31 mouse cellular contexts compared by ENCODE assay signal in the genomic region with DNA sequence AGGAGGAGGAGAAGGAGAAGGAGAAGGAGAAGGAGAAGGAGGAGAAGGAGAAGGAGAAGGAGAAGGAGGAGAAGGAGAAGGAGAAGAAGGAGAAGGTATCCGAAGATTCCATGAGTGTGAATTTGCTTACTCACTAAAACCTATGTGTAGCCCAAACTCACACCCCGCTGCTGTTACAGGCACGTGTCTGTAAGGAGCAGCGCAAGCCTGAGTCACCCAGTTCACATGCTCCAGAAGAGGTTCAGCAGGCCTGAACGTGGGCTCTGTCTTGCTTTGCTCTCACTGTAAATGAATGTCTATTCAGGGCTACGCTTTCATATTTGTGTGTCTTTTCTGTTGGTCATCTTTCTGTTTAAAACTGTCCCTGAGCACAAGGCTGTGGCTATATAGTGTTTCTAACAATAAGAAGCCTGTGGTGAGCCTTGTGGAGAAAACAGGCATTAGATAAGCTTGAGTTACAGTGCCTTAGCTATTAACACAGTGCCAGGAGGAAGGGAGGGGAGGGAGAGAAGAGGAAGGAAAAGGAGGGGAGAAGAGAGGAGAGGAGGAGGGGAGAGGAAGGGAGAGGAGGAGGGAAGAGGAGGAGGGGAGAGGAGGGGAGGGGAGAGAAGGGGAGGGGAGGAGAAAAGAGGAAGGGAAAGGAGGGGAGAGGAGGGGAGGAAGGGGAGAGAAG.
DNase-seq lines count a peak whose midpoint lies in the region; ATAC-seq and TF ChIP-seq lines count a peak whose summit lies in the region.
"Had no signal": no experiment of that assay in that cellular context is flagged by ENCODE, and none has a peak within 500 bp of the region (broad histone marks: within the 10 kb centered on the region; RNA-seq: fewer than 3 reads in every experiment).

No protein-coding gene starts in this region.

- no peak overlapping the region for H3K4me3 ChIP-seq in liver, embryonic 13.5 days (replicated peaks)
- no peak overlapping the region for H3K4me3 ChIP-seq in liver, postnatal 0 days (ENCODE audit: low read depth, low read length)
- H3K4me3 ChIP-seq in kidney, embryonic 16.5 days (ENCODE audit: low read length) = no peak overlapping the region
- H3K4me3 ChIP-seq: embryonic facial prominence, embryonic 13.5 days; erythroblast, embryonic 14.5 days; forebrain, embryonic 12.5 days; forebrain, embryonic 15.5 days; gastrocnemius, adult 2 months; heart, embryonic 12.5 days; heart, embryonic 15.5 days; hindbrain, embryonic 10.5 days; hindbrain, embryonic 13.5 days; intestine, embryonic 15.5 days had no signal

- peaks cover 8% of the 10 kb centered on the region for H3K36me3 ChIP-seq in liver, embryonic 13.5 days
- H3K36me3 ChIP-seq in liver, postnatal 0 days (replicated peaks; ENCODE audit: insufficient read depth, low read length) = peaks cover 4% of the 10 kb centered on the region; the same call in 1 of the 2 replicates
- H3K36me3 ChIP-seq in kidney, embryonic 16.5 days (ENCODE audit: insufficient read depth, low read length) = no peaks in the 10 kb centered on the region
- H3K36me3 ChIP-seq: hindbrain, embryonic 10.5 days; intestine, embryonic 15.5 days had no signal

- no peak overlapping the region for H3K4me2 ChIP-seq in liver, embryonic 13.5 days
- no peak overlapping the region for H3K4me2 ChIP-seq in liver, postnatal 0 days (ENCODE audit: low read depth, low read length)
- no peak overlapping the region for H3K4me2 ChIP-seq in kidney, embryonic 16.5 days (replicated peaks; ENCODE audit: low read depth, low read length)
- H3K4me2 ChIP-seq: embryonic facial prominence, embryonic 13.5 days; forebrain, embryonic 12.5 days; forebrain, embryonic 15.5 days; heart, embryonic 12.5 days; heart, embryonic 15.5 days; hindbrain, embryonic 13.5 days; intestine, embryonic 15.5 days had no signal

- no peaks in the 10 kb centered on the region for H3K27me3 ChIP-seq in liver, embryonic 13.5 days
- no peaks in the 10 kb centered on the region for H3K27me3 ChIP-seq in liver, postnatal 0 days (ENCODE audit: insufficient read depth, low read length)
- H3K27me3 ChIP-seq in kidney, embryonic 16.5 days (ENCODE audit: insufficient read depth, low read length) = no peaks in the 10 kb centered on the region
- H3K27me3 ChIP-seq: CH12.LX; embryonic facial prominence, embryonic 13.5 days; forebrain, embryonic 12.5 days; forebrain, embryonic 15.5 days; heart, embryonic 12.5 days; heart, embryonic 15.5 days; hindbrain, embryonic 13.5 days; intestine, embryonic 15.5 days; Patski had no signal

- TF ChIP-seq EP300 in liver, postnatal 0 days (IDR thresholded peaks at IDR 0.05; ENCODE audit: low read depth) = no peak

- TF ChIP-seq CTCF in liver, postnatal 0 days (IDR thresholded peaks at IDR 0.05; ENCODE audit: low read depth) = no peak

- no peak for ATAC-seq in liver, embryonic 13.5 days (ENCODE audit: low read depth)
- no peak for ATAC-seq in liver, postnatal 0 days
- ATAC-seq in kidney, embryonic 16.5 days (ENCODE audit: low FRiP score, low TSS enrichment) = no peak
- ATAC-seq: forebrain, embryonic 15.5 days; hindbrain, embryonic 16.5 days; intestine, embryonic 15.5 days; Patski had no signal

- peak overlapping the region; percentile 7; the same call in 1 of the 2 replicates for H3K27ac ChIP-seq in liver, embryonic 13.5 days
- no peak overlapping the region for H3K27ac ChIP-seq in liver, postnatal 0 days (ENCODE audit: low read depth)
- no peak overlapping the region for H3K27ac ChIP-seq in kidney, embryonic 16.5 days (ENCODE audit: low read length)
- H3K27ac ChIP-seq: embryonic facial prominence, embryonic 13.5 days; forebrain, embryonic 12.5 days; forebrain, embryonic 15.5 days; gastrocnemius, adult 2 months; heart, embryonic 15.5 days; hindbrain, embryonic 10.5 days; hindbrain, embryonic 13.5 days; intestine, embryonic 15.5 days had no signal

- no peak overlapping the region for H3K9ac ChIP-seq in liver, embryonic 13.5 days
- H3K9ac ChIP-seq in liver, postnatal 0 days (replicated peaks) = no peak overlapping the region
- H3K9ac ChIP-seq in kidney, embryonic 16.5 days (replicated peaks; ENCODE audit: low read length) = no peak overlapping the region
- H3K9ac ChIP-seq: embryonic facial prominence, embryonic 13.5 days; forebrain, embryonic 12.5 days; forebrain, embryonic 15.5 days; heart, embryonic 12.5 days; heart, embryonic 15.5 days; hindbrain, embryonic 13.5 days; intestine, embryonic 15.5 days had no signal

- peaks cover 33% of the 10 kb centered on the region for H3K4me1 ChIP-seq in liver, embryonic 13.5 days (replicated peaks)
- H3K4me1 ChIP-seq in liver, postnatal 0 days (ENCODE audit: insufficient read depth) = peaks cover 14% of the 10 kb centered on the region
- H3K4me1 ChIP-seq in kidney, embryonic 16.5 days (ENCODE audit: insufficient read depth, low read length) = no peaks in the 10 kb centered on the region
- H3K4me1 ChIP-seq: forebrain, embryonic 12.5 days; forebrain, embryonic 15.5 days; heart, embryonic 12.5 days; heart, embryonic 15.5 days; hindbrain, embryonic 10.5 days; hindbrain, embryonic 13.5 days; intestine, embryonic 15.5 days had no signal

- no peaks in the 10 kb centered on the region for H3K9me3 ChIP-seq in liver, embryonic 13.5 days (replicated peaks)
- no peaks in the 10 kb centered on the region for H3K9me3 ChIP-seq in liver, postnatal 0 days (ENCODE audit: low read length)
- no peaks in the 10 kb centered on the region for H3K9me3 ChIP-seq in kidney, embryonic 16.5 days (ENCODE audit: low read length)
- H3K9me3 ChIP-seq: embryonic facial prominence, embryonic 13.5 days; forebrain, embryonic 12.5 days; forebrain, embryonic 15.5 days; G1E; heart, embryonic 12.5 days; heart, embryonic 15.5 days; hindbrain, embryonic 10.5 days; hindbrain, embryonic 13.5 days; intestine, embryonic 15.5 days had no signal

- DNase-seq in adrenal gland, adult 2 months = peak; percentile 25
- DNase-seq in adrenal gland, adult (ENCODE audit: inconsistent age in 2 of 2, low spot score in 1 of 2) = no peak
- DNase-seq in liver, embryonic 13.5 days = no peak
- DNase-seq in liver, postnatal 0 days = no peak
- peak; percentile 68 for DNase-seq in MEL-GATA-1-ER (ENCODE audit: extremely low read depth, low read depth)
- DNase-seq in MN1 (ENCODE audit: low spot score) = no peak
- DNase-seq: adrenal gland, adult 8-10 months; adrenal gland, postnatal 25 days; B cell, adult 2 months; cerebellum, adult 18-20 months; cerebellum, adult 9-10 months; cerebellum, postnatal 14 days; gastrocnemius, adult 2 months; gastrocnemius, postnatal 14 days; heart, adult 11 months; heart, postnatal 10 days; heart, postnatal 36 days had no signal

- WGBS in liver, embryonic 13.5 days (ENCODE audit: insufficient replicate concordance) = 75% methylated on average over 6 of the region's 6 CpGs
- 81% methylated on average over 6 of the region's 6 CpGs for WGBS in liver, postnatal 0 days (ENCODE audit: insufficient replicate concordance)
- WGBS in kidney, embryonic 16.5 days = 83% methylated on average over 6 of the region's 6 CpGs

Comparison
In these comparisons a context has a peak if more than half of its experiments do, and no peak if none do; other contexts are left out.
1. DNase-seq: peak in adrenal gland, adult 2 months (single experiment) and MEL-GATA-1-ER (single experiment); none in adrenal gland, adult (0 of 2), liver, embryonic 13.5 days (single experiment), liver, postnatal 0 days (single experiment) and MN1 (single experiment).